Mouse (Mus musculus): ENCODE data around the gene Fkrp.

Gene Fkrp

DNA sequence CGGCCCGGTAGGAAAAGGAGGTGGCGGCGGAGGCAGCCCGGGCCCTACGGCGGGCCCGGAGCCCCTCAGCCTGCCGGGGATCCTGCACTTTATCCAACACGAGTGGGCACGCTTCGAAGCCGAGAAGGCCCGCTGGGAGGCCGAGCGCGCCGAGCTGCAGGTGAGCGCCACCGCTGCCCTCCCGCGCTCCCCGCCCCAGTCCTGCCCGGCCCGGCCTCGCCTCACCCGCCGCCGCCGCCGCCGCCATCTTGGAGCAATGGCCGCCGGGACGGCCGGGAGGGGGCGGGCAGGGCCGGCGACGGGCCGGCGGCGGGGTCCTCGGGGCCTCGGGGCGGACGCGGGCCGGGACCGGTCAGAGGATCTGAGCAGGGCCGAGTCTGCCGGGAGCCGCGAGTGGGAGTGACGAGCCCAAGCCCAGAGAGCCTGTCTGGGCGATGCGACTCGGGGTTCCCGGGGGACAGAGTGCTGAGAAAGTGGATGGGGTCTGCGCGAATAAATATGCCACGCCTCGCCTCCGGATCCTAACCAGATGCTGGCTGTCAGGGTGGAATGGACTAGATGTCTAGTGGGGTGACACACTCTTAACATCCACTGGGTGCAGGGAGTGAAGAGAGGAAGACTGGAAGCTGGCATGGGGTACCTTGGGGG, at the start of gene Fkrp:
Gene Fkrp, minus strand, starts transcription at position 258 of the 648 bp plus-strand sequence.
- peak; percentile 38 for DNase-seq (ENCODE audit: low read depth)

DNA sequence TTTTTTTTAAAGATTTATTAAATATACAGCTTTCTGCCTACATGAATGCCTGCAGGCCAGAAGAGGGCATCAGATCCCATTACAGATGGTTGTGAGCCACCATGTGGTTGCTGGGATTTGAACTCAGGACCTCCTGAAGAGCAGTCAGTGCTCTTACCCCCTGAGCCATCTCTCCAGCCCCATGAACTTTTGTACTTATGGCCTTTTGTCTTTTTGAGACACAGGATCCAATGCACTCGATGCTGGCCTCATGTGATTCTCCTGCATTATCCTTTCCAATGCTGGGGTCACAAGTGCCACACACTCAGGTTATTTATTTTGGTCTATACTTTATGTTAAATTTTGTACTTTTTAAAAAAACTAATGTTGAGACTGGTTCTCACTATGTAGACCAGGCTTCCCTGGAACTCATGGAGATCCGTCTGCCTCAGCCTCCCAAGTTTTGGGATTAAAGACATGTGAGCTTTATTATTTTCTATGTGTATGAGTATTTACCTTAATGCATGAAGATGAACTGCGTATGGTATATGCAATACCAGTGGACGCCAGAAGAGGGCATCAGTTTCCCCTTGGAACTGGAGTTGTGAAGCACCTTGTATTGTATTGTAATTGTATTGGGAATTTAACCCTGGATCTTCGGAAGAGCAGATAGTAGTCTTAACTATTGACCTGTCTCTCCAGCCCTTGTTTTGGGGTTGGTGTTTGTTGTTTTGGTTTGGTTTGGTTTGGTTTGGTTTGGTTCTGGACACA, 43.5 kb upstream of the Fkrp start:
- peak; percentile 86 for DNase-seq (ENCODE audit: low read depth)

DNA sequence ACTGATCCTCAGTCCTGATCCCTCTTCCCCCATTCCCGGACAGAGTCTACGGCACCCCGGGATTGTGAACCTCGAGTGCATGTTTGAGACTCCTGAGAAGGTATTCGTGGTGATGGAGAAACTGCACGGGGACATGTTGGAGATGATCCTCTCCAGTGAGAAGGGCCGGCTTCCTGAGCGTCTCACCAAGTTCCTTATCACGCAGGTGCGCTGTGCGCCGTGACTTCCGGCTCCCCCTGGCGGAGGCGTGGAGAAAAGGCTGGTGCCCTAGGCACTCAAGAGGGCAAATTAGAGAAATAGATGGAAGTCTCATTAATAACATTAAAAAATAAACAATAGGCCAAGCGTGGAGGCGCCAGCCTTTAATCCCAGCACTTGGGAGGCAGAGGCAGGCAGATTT, 41.8 kb upstream of the Fkrp start:
- DNase-seq (ENCODE audit: low read depth), result peak; percentile 77

DNA sequence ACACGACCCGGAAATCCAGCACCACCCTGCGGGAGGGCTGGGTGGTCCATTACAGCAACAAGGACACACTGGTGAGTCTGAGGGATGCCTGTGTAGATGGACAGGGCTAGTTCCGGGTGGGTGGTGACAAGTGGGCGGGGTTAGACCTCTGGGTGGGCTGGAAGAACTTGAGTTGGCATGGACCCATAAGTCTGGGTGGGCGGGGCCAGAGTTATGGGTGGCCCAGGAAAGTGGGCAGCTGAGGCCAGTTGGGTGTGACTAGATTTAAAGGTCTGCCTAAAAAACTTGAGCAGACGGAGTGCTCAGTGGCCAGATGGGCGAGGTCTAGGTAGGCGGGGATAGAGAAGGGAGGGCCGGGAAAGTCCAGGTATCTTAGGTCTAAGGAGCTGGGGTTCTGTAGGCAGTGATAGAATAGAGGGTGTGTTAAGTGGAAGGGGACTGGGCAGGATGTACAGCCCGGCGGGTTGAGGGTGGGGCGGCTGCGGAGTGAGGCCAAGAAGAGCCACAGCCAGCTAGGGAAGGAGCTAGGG, 36.8 kb upstream of the Fkrp start:
- DNase-seq (ENCODE audit: low read depth), result no peak

DNA sequence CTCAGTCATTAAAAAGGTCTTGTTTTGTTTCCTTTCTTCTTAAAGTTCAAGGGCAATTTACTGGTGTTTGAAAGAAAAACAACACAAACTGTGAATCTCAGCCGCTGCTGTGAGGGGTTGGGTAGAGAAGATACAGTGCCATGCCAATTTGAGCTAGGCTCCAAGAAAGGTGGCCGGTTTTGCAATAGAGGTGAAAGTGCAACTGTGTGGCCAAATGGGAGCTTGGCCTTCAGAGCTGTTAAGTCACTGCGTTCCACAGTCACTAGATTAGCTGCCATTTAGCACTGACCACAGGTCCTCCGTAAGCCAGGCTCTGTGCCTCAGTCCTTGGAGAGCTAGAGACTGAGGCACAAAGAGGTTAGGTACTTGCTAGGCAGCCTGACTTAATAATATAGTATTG, 35.1 kb upstream of the Fkrp start:
- no peak for DNase-seq (ENCODE audit: low read depth)

DNA sequence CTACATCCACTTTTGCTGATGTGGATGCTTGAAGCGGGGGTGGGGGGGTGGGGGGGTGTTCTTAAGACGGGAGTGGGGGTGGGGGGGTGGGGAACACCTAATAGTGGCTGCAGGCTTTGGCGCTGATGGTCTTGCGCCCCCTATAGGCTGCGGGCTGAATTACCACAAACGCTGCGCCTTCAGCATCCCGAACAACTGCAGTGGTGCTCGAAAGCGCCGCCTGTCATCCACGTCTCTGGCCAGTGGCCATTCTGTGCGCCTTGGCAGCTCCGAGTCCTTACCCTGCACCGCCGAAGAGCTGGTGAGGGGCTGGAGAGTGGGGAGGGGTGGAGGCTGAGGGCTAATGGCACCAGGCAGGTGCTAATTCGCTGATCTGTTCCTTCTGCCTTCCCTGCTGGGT, 32.0 kb upstream of the Fkrp start:
- DNase-seq (ENCODE audit: low read depth), result peak; percentile 73

DNA sequence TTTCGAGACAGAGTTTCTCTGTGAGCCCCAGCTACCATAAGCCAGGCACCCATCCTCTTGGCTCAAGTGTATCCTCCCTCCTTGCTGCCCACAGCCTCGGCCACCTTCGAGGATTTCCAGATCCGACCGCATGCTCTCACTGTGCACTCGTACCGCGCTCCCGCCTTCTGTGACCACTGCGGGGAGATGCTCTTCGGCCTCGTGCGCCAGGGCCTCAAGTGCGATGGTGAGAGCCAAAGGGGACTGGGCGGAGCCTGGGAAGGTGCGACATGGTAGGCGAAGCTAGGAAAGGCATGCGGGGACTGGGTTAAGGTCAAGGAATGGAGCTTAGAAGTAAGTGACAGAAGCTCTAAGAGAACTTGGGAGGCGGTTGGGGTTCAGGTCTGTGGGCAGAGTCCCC, 31.0 kb upstream of the Fkrp start:
- no peak for DNase-seq (ENCODE audit: low read depth)

DNA sequence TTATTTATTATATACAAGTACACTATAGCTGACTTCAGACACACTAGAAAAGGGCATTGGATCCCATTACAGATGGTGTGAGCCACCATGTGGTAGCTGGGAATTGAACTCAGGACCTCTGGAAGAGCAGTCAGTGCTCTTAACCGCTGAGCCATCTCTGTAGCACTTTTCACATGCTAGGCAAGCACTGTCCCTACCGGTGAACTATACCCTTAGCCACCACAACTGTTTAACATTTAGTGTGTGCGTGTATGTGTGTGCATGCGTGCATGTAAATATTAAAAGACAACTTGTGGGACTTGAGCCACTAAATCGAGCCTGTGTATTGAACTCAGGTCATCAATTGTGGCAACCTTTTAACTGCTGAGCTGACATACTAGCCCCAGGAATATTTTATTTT, 30.2 kb upstream of the Fkrp start:
- no peak for DNase-seq (ENCODE audit: low read depth)

DNA sequence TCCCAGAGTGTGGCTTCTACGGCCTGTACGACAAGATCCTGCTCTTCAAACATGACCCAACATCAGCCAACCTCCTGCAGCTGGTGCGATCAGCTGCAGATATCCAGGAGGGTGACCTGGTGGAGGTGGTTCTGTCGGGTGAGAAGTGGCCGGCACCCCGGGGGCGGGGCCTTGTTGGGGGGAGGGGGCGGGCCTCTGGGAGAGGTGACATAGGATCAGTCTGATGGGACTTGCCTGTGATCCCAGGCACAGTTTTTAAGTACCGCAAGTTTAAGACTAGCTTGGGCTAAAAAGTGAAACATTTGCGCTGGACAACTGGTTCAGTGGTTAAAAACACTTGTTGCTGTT, 29.3 kb upstream of the Fkrp start:
- DNase-seq (ENCODE audit: low read depth), result no peak

DNA sequence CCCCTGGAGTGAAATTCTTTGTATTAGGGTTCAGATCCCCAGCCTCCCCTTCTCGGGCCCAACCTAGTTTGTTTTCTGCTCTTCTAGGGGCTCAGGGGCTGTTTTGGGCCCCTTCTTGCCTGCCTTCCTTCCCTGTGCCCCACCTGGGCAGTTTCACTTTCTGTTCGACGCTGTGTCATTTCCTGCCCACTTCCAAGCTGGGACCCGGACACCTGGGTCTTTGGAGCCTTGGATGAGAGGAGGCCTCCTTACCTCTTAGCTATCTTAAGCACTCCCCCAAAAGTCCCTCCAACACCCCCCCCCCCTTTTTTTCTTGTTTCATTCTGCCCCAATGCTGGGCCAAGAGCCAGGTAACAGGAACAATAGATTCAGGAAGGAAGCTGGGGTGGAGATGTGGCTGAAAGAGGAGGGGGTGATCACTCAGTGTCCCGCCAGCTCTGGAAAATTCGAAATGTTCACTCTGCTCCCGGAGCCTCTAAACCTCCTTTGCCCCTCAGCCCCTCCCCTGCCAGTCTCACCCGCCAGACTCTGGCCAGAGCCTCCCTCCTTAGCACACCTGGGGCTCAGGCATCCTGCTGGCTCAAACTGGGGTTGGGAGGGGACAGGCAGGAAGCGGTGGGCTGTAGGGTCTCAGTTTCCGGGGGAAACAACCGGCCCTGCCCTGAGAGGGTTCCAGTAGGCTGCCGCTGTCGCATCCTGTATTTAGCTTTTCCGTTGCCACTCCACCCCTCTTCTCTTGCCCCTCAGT, 28.7 kb upstream of the Fkrp start:
- peak; percentile 65 for DNase-seq (ENCODE audit: low read depth)

DNA sequence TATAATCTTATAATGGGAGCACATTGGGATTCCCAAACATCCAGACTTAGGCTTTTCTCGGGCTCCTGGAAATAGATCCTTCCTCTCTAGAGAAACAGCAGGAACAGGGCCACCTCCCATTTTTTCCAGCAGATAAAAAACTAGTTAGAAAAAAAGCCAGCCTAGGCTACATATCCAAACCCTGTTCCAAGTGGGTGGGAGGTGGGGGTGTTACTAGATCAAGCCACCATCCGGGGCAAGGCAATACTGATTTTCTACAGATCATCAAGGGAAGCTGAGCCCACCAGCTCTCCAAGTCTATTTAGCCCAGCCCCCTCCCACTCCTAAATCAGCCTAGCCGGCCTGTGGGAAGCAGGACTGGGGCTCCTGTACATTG, 28.2 kb upstream of the Fkrp start:
- DNase-seq (ENCODE audit: low read depth), result no peak

DNA sequence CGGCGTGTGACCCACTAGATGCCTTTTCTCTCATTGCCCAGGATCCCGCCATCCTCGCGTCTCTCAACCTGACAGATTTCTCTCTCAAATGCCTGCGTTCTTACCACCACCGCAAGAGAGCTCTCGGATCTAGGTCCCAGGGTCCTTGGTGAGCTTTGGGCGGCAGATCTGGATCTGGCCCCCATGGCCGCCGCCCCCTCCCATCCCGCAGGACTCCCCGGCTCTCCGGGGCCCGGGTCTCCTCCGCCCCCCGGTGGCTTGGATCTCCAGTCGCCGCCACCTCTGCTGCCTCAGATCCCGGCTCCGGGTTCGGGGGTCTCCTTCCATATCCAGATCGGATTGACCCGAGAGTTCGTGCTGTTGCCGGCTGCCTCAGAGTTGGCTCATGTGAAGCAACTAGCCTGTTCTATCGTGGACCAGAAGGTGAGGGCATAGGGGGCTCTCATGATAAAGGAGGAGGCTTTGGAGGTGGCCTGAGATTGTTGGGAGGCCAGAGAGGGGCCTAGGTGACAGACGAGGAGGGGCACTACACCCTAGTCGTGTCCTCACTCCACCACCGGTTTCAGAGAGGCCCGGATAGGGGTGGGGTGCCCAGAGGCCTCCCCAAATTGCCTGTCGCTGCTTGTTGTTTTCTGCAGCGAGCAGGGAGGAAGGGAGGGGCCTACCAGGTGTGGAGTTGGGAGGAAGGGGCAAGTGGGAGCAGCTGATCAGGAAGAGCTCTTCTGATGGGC, 27.1 kb upstream of the Fkrp start:
- DNase-seq (ENCODE audit: low read depth), result peak; percentile 57

DNA sequence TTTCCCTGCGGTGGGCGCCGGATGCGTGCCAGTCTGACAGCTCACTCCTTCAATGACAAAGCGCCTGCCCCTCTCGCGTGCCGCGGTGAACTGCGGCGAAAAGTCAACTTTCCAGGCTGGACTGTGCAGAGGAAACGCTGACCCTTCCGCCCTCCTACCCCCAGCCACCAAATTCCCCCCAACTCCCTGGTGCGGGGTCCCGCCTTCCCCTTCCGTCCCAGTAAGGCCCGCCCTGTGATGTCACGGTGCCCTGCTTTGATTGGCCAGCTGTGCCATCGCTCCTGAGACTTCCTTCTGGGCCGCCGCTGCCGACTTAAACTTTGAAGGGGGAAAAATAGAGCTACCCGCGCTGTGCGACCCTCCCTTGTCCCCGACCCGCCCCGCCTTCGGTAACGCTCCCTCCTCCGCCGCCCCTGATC, 26.1 kb upstream of the Fkrp start, which contains the start of gene Prkd2:
Gene Prkd2, plus strand, starts transcription at position 258 of the 419 bp plus-strand sequence.
- peak; percentile 85 for DNase-seq (ENCODE audit: low read depth)

DNA sequence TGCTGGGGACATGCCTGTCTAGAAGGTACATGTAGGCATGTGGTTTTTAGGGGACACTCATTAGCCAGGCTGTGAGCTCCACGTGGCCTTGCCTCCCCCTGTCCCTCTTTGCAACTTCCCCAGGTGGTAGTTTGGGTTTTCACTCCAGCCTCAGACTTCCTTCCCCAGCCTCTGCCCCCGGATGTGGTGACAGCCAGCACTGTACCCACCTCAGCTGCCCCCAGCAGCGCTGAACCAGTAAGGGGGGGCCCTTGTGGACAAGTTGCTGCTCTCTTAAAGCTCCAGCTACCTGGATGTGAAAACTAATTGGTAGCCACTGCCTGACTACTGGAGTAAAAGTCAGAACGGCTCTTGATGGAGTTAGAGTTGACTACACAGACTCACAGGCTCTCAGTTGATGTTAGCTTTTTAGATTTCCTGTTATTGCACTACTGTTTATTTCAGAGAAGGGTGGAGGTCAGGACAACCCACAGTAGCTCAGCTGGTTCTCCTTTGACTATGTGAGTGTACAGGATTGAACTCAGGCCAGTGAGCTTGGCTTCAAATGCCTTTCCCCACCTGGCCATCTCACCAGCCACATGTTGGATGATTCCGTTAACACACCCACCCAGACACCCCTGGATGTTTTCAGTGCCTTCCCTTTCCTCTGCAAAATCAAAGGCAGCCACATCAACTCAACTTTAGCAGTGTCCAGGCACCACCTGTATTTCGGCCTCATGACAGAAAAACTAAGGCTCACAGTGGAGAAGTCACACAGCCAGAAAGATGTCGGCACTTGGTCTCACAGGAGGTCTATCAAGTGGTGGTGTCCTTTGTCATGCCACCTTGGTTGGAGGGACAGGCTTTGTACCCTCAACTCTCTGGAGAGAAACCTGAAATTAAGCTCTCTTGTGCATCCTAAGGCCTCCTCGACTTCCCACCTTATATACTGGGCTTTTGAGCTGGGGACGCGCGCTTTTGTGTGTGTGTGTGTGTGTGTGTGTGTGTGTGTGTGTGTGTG, 25.3 kb upstream of the Fkrp start:
- DNase-seq (ENCODE audit: low read depth), result peak; percentile 77

DNA sequence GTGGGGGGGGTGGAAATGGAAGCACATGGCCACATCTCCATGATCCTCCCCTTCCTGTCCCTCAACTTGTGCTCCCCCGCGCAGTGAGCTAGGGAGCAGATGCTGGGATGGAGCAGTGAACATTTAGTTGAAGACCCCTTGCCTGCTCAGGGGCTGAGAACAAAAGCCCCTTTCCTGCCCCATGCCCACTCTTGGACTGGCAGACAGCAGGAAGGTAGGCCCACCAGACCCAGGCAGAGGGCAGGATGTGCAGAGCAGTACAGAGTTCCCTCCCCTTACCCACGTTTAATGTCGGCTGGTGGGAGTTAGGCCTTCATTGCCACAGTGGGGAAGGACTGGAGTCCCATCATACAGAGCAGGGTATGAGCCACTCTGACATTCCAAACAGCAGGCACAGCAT, 24.5 kb upstream of the Fkrp start:
- DNase-seq (ENCODE audit: low read depth), result no peak

DNA sequence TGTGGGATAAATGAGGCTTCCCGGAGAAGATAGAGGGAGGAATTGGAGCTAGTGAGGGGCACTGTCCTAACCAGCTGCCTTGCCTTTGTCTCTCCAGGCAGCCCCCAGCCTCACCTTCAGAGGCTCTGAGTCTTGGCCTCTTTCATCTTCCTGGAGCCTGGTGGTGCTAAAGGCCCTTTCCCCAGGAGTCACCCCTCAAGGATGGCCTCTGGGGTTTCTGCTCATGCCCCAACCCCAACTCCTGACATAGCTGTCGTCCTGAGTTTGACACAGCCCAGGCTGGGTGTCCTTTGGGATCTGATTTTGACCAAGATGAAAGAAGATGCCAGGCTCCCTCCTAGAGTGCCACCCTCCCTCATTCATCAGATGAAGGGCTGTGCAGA, 23.6 kb upstream of the Fkrp start:
- no peak for DNase-seq (ENCODE audit: low read depth)

DNA sequence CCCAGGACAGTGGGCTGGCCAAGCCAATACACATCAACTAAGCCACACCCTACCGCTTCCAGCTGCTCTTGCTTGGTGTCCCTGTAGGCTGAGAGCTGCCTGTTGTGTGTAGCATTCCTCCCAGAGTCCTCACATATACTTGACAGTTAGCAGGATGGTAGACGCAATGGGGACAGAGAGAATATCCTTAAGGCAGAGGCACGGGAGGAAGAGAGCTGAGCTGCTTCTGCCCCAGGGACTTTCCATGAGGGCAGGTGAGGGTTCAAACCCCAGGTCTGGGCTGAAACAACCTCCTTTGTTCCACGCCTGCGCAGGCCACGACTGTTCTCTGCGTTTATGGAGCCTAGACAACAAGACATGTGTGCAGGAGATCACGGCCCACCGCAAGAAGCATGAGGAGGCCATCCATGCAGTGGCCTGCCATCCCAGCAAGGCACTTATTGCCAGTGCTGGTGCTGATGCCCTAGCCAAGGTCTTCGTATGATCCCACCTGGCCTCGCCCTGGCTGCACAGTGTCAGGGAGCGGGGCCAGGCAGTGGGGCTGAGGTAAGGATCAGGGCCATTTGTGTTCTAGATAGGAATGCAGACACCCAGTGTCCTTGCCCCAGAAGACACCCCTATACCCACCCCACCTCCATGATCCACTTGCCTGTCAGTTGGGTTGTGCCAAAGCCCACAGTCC, 23.0 kb upstream of the Fkrp start:
- no peak for DNase-seq (ENCODE audit: low read depth)

DNA sequence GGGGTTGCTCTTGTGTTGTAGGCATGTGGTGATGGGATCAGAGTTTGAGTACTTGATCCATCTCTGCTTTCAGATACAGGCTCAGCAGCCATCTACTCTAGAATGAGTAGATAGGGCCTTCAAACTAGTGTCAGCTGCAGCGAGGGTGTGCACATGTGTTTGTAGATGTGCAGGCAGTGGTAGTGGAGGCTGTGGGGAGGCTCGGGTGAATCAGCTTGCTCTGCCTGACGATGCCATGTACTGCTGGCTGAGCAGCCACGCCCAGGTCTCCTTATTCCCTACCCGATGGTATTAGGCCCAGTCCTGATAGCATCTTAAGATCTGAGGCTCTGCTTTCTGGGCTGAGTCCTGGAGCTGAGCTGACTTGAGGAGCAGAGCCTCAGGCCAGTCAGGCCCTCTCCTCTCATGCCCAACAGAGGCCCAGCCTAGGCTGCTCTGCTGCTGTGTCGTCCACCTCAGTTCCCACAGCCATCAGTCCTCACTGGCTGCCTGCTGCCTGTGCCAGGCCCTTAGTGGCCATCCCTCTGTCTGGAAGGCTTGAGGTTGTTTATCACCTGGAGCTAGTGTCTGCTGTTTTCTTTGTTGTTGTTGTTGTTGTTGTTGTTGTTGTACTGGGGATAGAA, 22.4 kb upstream of the Fkrp start:
- no peak for DNase-seq (ENCODE audit: low read depth)

DNA sequence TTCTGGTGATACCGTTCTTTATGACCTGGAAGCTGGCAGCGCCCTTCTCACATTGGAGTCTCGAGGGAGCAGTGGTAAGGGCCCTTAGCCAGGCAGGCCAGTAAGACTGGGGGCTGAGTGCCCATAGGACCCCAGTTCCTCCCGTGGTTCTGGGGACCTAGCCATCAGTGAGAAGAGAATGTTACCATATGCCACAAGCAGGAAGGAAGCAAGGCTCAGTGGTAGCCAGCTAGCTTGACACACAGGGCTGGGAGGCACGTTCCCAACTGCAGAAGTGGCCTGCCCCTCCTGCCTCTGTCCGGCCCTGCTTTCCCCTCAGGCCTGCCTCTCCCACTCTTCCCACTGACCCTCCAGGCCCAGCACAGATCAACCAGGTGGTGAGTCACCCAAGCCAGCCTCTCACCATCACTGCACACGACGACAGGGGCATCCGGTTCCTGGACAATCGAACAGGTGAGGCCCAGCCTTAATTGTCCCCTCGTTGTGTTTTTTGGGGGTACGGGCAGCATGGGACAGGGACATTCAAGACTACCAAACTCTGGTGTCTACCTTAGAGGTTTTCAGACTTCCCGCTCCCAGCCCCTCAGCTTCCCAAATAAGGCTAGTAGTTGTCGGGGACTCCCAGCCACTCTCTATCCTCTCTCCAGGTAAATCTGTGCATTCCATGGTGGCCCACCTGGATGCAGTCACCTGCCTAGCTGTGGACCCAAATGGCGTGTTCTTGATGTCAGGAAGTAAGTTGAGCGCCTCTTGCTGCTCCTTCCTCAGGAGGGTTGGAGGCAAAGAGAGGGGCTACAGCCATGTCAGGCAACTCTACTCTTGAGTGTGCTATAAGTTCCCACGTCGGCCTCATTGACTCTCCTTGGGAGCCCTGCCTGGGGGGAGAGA, 21.6 kb upstream of the Fkrp start:
- DNase-seq (ENCODE audit: low read depth), result no peak
